Mouse (Mus musculus): ENCODE measurements around the gene Gss. TPM values are rescaled to one million over a fixed set of nuclear protein-coding genes. Genes with fewer than 3 reads are reported as not detected.
"Not testable (repeated sequence)": the region's sequence is repeated elsewhere in the genome, so short reads cannot be mapped to it uniquely, and the experiment has no call there.

Gss gene
- polyA plus RNA-seq, 1 experiment, result 15.4 TPM

- no peak for DNase-seq (ENCODE audit: extremely low spot score in 1 of 2, low spot score in 1 of 2)
These were observed 10.1 kb downstream of the Gss start for GRCm38 (mm10) chr2:155582384-155582995.

- DNase-seq (ENCODE audit: extremely low spot score in 1 of 2, low spot score in 1 of 2), result no peak
These were observed 12.3 kb downstream of the Gss start for GRCm38 (mm10) chr2:155580331-155580730.

- no peak for DNase-seq (ENCODE audit: extremely low spot score in 1 of 2, low spot score in 1 of 2)
These were observed 16.0 kb downstream of the Gss start for GRCm38 (mm10) chr2:155576656-155577055.

- peak; percentile 20 to 66 for DNase-seq (ENCODE audit: extremely low spot score in 1 of 2, low spot score in 1 of 2)
These were observed 17.9 kb downstream of the Gss start for GRCm38 (mm10) chr2:155574700-155575099.

- no peak for DNase-seq (ENCODE audit: extremely low spot score in 1 of 2, low spot score in 1 of 2)
These were observed 18.6 kb downstream of the Gss start for GRCm38 (mm10) chr2:155573996-155574395.

GRCm38 (mm10) chr2:155573001-155573400, 19.6 kb downstream of the Gss start:
- no peak for DNase-seq (ENCODE audit: extremely low spot score in 1 of 2, low spot score in 1 of 2)

- no peak for DNase-seq (ENCODE audit: extremely low spot score in 1 of 2, low spot score in 1 of 2)
These were observed 23.3 kb downstream of the Gss start for GRCm38 (mm10) chr2:155569223-155569807.

GRCm38 (mm10) chr2:155567751-155568150, 24.9 kb downstream of the Gss start:
- no peak for DNase-seq (ENCODE audit: extremely low spot score in 1 of 2, low spot score in 1 of 2)

GRCm38 (mm10) chr2:155562934-155563333, 29.7 kb downstream of the Gss start:
- DNase-seq (ENCODE audit: extremely low spot score in 1 of 2, low spot score in 1 of 2), result no peak

- DNase-seq (ENCODE audit: extremely low spot score in 1 of 2, low spot score in 1 of 2), result no peak
These were observed 30.4 kb downstream of the Gss start for GRCm38 (mm10) chr2:155562209-155562608.

- DNase-seq (ENCODE audit: extremely low spot score in 1 of 2, low spot score in 1 of 2), result no peak
These were observed 38.1 kb downstream of the Gss start for GRCm38 (mm10) chr2:155554426-155554985.

- DNase-seq (ENCODE audit: extremely low spot score in 1 of 2, low spot score in 1 of 2), result no peak
These were observed 39.7 kb downstream of the Gss start for GRCm38 (mm10) chr2:155552949-155553354.

GRCm38 (mm10) chr2:155552336-155552735, 40.3 kb downstream of the Gss start:
- no peak for DNase-seq (ENCODE audit: extremely low spot score in 1 of 2, low spot score in 1 of 2)

GRCm38 (mm10) chr2:155546955-155547354, 45.7 kb downstream of the Gss start:
- no peak for DNase-seq (ENCODE audit: extremely low spot score in 1 of 2, low spot score in 1 of 2)

- DNase-seq (ENCODE audit: extremely low spot score in 1 of 2, low spot score in 1 of 2), result peak in 1 of 2 experiments; percentile 41
These were observed 51.7 kb downstream of the Gss start for GRCm38 (mm10) chr2:155540822-155541458.

- DNase-seq (ENCODE audit: extremely low spot score in 1 of 2, low spot score in 1 of 2), result no peak
These were observed 52.9 kb downstream of the Gss start for GRCm38 (mm10) chr2:155539696-155540095.

GRCm38 (mm10) chr2:155538463-155539057, 54.0 kb downstream of the Gss start:
- not testable (repeated sequence) for DNase-seq (ENCODE audit: extremely low spot score in 1 of 2, low spot score in 1 of 2)

- DNase-seq (ENCODE audit: extremely low spot score in 1 of 2, low spot score in 1 of 2), result no peak
These were observed 54.7 kb downstream of the Gss start for GRCm38 (mm10) chr2:155537761-155538462.

GRCm38 (mm10) chr2:155536292-155536691, 56.3 kb downstream of the Gss start:
- no peak for DNase-seq (ENCODE audit: extremely low spot score in 1 of 2, low spot score in 1 of 2)

- no peak for DNase-seq (ENCODE audit: extremely low spot score in 1 of 2, low spot score in 1 of 2)
These were observed 65.2 kb downstream of the Gss start for GRCm38 (mm10) chr2:155527367-155527766.

- DNase-seq (ENCODE audit: extremely low spot score in 1 of 2, low spot score in 1 of 2), result no peak
These were observed 68.2 kb downstream of the Gss start for GRCm38 (mm10) chr2:155524378-155524777.
